Mouse (Mus musculus) liver, postnatal 0 days (tissue): ENCODE data around the gene Six1. TPM values are rescaled to one million over a fixed set of nuclear protein-coding genes. Genes with fewer than 3 reads are reported as not detected.

Experiments used
- ATAC-seq: fragments of 200-750 bp; cut with Nextera tagmentation; 2 replicates; pipeline ENCODE4 v1.8.0; 2017; ENCODE audit warnings: mild to moderate bottlenecking, moderate library complexity
- DNase-seq: peaks from one replicate; pipeline ENCODE4 v3.0.0-alpha.2; 2016
- H3K27ac ChIP-seq: fragments of 300-500 bp; sonication (generic); 2 replicates; pipeline ENCODE4 v1.5.1; 2014; ENCODE audit warnings: antibody characterized with exemption, moderate library complexity, mild to moderate bottlenecking, low read depth
- H3K27me3 ChIP-seq: fragments of 300-500 bp; sonication (generic); 2 replicates; pipeline ENCODE4 v1.6.1; 2014; ENCODE audit warnings: low read length, control low read depth, mixed read lengths; ENCODE audit not compliant: insufficient read depth
- H3K36me3 ChIP-seq: fragments of 300-500 bp; sonication (generic); replicated peaks from 2 replicates; pipeline ENCODE4 v1.6.1; 2014; ENCODE audit warnings: mild to moderate bottlenecking, control low read depth, low read length, moderate library complexity, mixed read lengths; ENCODE audit not compliant: insufficient read depth
- H3K4me1 ChIP-seq: fragments of 300-500 bp; sonication (generic); 2 replicates; pipeline ENCODE4 v1.6.1; 2014; ENCODE audit warnings: antibody characterized with exemption, mild to moderate bottlenecking, control low read depth; ENCODE audit not compliant: insufficient read depth
- H3K4me2 ChIP-seq: fragments of 300-500 bp; sonication (generic); 2 replicates; pipeline ENCODE4 v1.6.1; 2014; ENCODE audit warnings: low read depth, mild to moderate bottlenecking, low read length, moderate library complexity, mixed read lengths
- H3K4me3 ChIP-seq: fragments of 300-500 bp; sonication (generic); 2 replicates; pipeline ENCODE4 v1.5.1; 2014; ENCODE audit warnings: low read depth, low read length
- H3K9ac ChIP-seq: fragments of 300-500 bp; sonication (generic); replicated peaks from 2 replicates; pipeline ENCODE4 v1.6.1; 2014; ENCODE audit warnings: mild to moderate bottlenecking, moderate library complexity
- H3K9me3 ChIP-seq: fragments of 300-500 bp; sonication (generic); 2 replicates; pipeline ENCODE4 v1.6.1; 2016; ENCODE audit warnings: mild to moderate bottlenecking, control low read depth, low read length, mixed read lengths
- CTCF ChIP-seq: sonication (generic); IDR thresholded peaks from 2 replicates; pipeline ENCODE4 v1.5.1; 2016; ENCODE audit warnings: antibody characterized with exemption, low read depth
- EP300 ChIP-seq: IDR thresholded peaks from 2 replicates; pipeline ENCODE4 v1.6.1; 2016; ENCODE audit warnings: antibody characterized with exemption, low read depth, mild to moderate bottlenecking
- WGBS: fragments of 180-500 bp; shearing (Covaris S2); extraction: QIAGEN DNeasy Blood & Tissue Kit; methylation state at CpG from one replicate; pipeline ENCODE4 v1.1.7; 2014; ENCODE audit not compliant: insufficient replicate concordance; 5-methylcytosine and 5-hydroxymethylcytosine counted together
- polyA plus RNA-seq: library from polyadenylated mRNA; unstranded; fragments of >200 nt; fragmentation: Nextera tagmentation; extraction: Ambion mirVana; gene quantifications from 2 replicates; pipeline ENCODE4 v1.2.1, GENCODE M21; 2015

Gene Six1
- polyA plus RNA-seq, 1 experiment from 2014 or later = 0.04 TPM

GRCm38 (mm10) chr12:73042903-73043302, 10.8 kb downstream of the Six1 start:
- Histone ChIP-seq H3K4me2 (no peak overlapping the region), H3K9ac (no peak overlapping the region), H3K9me3 (no peaks in the 10 kb centered on the region), H3K36me3 (no peaks in the 10 kb centered on the region), H3K27ac (no peak overlapping the region), H3K27me3 (peaks cover 99% of the 10 kb centered on the region), H3K4me1 (peaks cover 19% of the 10 kb centered on the region), H3K4me3 (no peak overlapping the region)
- 15% methylated on average over 2 of the region's 2 CpGs for WGBS
- DNase-seq (no peak), ATAC-seq (no peak)
- TF ChIP-seq EP300 (no peak), CTCF (no peak)

- DNase-seq (no peak), ATAC-seq (no peak)
- 8% methylated on average over 5 of the region's 5 CpGs for WGBS
- Histone ChIP-seq H3K4me3 (no peak overlapping the region), H3K27ac (no peak overlapping the region), H3K4me2 (no peak overlapping the region), H3K9ac (no peak overlapping the region), H3K36me3 (no peaks in the 10 kb centered on the region), H3K4me1 (peaks cover 19% of the 10 kb centered on the region), H3K9me3 (no peaks in the 10 kb centered on the region), H3K27me3 (peaks cover 99% of the 10 kb centered on the region)
- TF ChIP-seq CTCF = no peak
- TF ChIP-seq EP300 = no peak
Observed at GRCm38 (mm10) chr12:73042406-73042805, 11.3 kb downstream of the Six1 start.

GRCm38 (mm10) chr12:73041256-73041630, 12.4 kb downstream of the Six1 start:
- Histone ChIP-seq H3K4me2 (no peak overlapping the region), H3K4me1 (peaks cover 14% of the 10 kb centered on the region), H3K9me3 (no peaks in the 10 kb centered on the region), H3K27me3 (peaks cover 96% of the 10 kb centered on the region), H3K36me3 (no peaks in the 10 kb centered on the region), H3K4me3 (no peak overlapping the region), H3K27ac (no peak overlapping the region), H3K9ac (no peak overlapping the region)
- TF ChIP-seq EP300 (no peak), CTCF (no peak)
- ATAC-seq (no peak), DNase-seq (no peak)
- 3% methylated on average over 10 of the region's 10 CpGs for WGBS

- 3% methylated on average over 27 of the region's 27 CpGs for whole genome bisulfite sequencing
- H3K36me3 ChIP-seq = no peaks in the 10 kb centered on the region
- DNase-seq (no peak), ATAC-seq (no peak)
- TF ChIP-seq EP300 = no peak
- TF ChIP-seq CTCF = no peak
- H3K27me3 ChIP-seq = peaks cover 96% of the 10 kb centered on the region
- H3K9ac ChIP-seq = no peak overlapping the region
- H3K4me3 ChIP-seq = no peak overlapping the region
- no peak overlapping the region for H3K4me2 ChIP-seq
- H3K27ac ChIP-seq = no peak overlapping the region
- H3K9me3 ChIP-seq = no peaks in the 10 kb centered on the region
- peaks cover 9% of the 10 kb centered on the region for H3K4me1 ChIP-seq
Observed at GRCm38 (mm10) chr12:73040563-73041255, 13.0 kb downstream of the Six1 start.

GRCm38 (mm10) chr12:73039939-73040562, 13.6 kb downstream of the Six1 start:
- no peak for ATAC-seq
- peaks cover 96% of the 10 kb centered on the region for H3K27me3 ChIP-seq
- no peaks in the 10 kb centered on the region for H3K9me3 ChIP-seq

GRCm38 (mm10) chr12:73038992-73039938, 14.4 kb downstream of the Six1 start:
- 5% methylated on average over 41 of the region's 41 CpGs for WGBS
- DNase-seq = no peak
- no peak for ATAC-seq

More at GRCm38 (mm10) chr12:73039939-73040562, 13.6 kb downstream of the Six1 start:
- DNase-seq = no peak
- WGBS = 3% methylated on average over 18 of the region's 18 CpGs
- no peaks in the 10 kb centered on the region for H3K36me3 ChIP-seq
- peaks cover 2% of the 10 kb centered on the region for H3K4me1 ChIP-seq
- TF ChIP-seq CTCF = no peak
- TF ChIP-seq EP300 = no peak
- H3K4me2 ChIP-seq = no peak overlapping the region
- H3K27ac ChIP-seq = no peak overlapping the region
- no peak overlapping the region for H3K9ac ChIP-seq
- H3K4me3 ChIP-seq = no peak overlapping the region

More at GRCm38 (mm10) chr12:73038992-73039938, 14.4 kb downstream of the Six1 start:
- peaks cover 96% of the 10 kb centered on the region for H3K27me3 ChIP-seq
- H3K27ac ChIP-seq = no peak overlapping the region
- no peak overlapping the region for H3K4me3 ChIP-seq
- no peaks in the 10 kb centered on the region for H3K9me3 ChIP-seq
- H3K4me2 ChIP-seq = no peak overlapping the region
- H3K36me3 ChIP-seq = no peaks in the 10 kb centered on the region
- no peaks in the 10 kb centered on the region for H3K4me1 ChIP-seq
- H3K9ac ChIP-seq = no peak overlapping the region
- TF ChIP-seq EP300 (no peak), CTCF (no peak)
